7 mouse cellular contexts compared by ENCODE assay signal in the genomic region with DNA sequence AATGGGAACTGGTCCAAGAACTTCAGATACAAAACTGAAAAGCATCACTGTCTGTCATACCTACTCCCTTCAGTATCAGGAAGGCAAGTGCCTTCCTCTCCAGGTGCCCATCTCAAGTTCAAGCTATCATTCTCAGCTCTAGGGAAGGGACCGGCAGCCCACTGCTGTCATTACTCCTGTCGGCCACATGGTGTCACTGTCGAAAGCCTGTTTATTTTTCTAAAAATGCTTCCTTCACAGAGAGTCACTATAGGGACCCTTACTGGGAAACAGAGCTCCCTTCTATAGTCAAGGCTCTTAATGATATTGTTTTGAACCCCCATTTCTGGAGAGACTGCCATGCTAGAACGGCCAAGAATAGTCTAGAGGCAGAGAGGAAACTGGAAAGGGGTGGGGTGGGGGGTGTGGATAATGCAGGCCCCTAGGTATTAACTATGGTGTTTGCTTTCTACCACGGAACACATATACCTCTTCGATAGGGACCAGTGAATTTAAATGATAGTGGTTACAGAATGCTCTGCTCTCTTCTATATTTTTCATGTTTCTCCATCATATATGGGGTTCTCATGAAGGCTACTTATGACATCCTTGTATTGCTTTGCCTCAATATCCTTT. TPM values are rescaled to one million over a fixed set of nuclear protein-coding genes. Genes with fewer than 3 reads are reported as not detected.
A peak's percentile ranks its signal among the peaks of the same experiment; 100 is the strongest.
DNase-seq lines count a peak whose midpoint lies in the region; ATAC-seq and TF ChIP-seq lines count a peak whose summit lies in the region.

No protein-coding gene starts in this region.

- H3K36me3 ChIP-seq in CH12.LX (replicated peaks in 1 of 2; ENCODE audit: control insufficient read depth in 1 of 2, insufficient read depth in 1 of 2, low read length in 1 of 2), result no peaks in the 10 kb centered on the region
- no peaks in the 10 kb centered on the region for H3K36me3 ChIP-seq in stomach, embryonic 14.5 days (ENCODE audit: control insufficient read depth, insufficient read depth, low read length)

- no peak overlapping the region for H3K4me3 ChIP-seq in CH12.LX (replicated peaks in 1 of 3; ENCODE audit: low read depth in 2 of 3, low read length in 2 of 3, poor library complexity in 1 of 3)
- H3K4me3 ChIP-seq in stomach, embryonic 14.5 days (ENCODE audit: low read depth, low read length), result no peak overlapping the region

- no peak overlapping the region for H3K27ac ChIP-seq in CH12.LX (ENCODE audit: insufficient read depth, low read depth)
- no peak overlapping the region for H3K27ac ChIP-seq in stomach, embryonic 14.5 days (ENCODE audit: low read length)

- H3K9me3 ChIP-seq in CH12.LX (replicated peaks; ENCODE audit: low read length), result no peaks in the 10 kb centered on the region
- H3K9me3 ChIP-seq in stomach, embryonic 14.5 days (ENCODE audit: control insufficient read depth, low read depth, low read length), result no peaks in the 10 kb centered on the region

- TF ChIP-seq EP300 in CH12.LX (IDR thresholded peaks at IDR 0.05; ENCODE audit: low read length), result no peak

- no peaks in the 10 kb centered on the region for H3K79me2 ChIP-seq in CH12.LX (replicated peaks; ENCODE audit: control insufficient read depth, extremely low read depth, insufficient read depth, poor library complexity, severe bottlenecking)

- peak; percentile 80; the same call in 1 of the 2 replicates for ATAC-seq in megakaryocyte-erythroid progenitor cell, adult 5-6 weeks (replicated peaks; ENCODE audit: low FRiP score, low TSS enrichment, poor library complexity, severe bottlenecking)
- peak; percentile 58; the same call in 1 of the 2 replicates for ATAC-seq in stomach, embryonic 14.5 days (ENCODE audit: insufficient number of reproducible peaks, insufficient read depth, low FRiP score, low read depth)

- no peaks in the 10 kb centered on the region for H3K27me3 ChIP-seq in CH12.LX (replicated peaks)
- no peaks in the 10 kb centered on the region for H3K27me3 ChIP-seq in stomach, embryonic 14.5 days (ENCODE audit: control insufficient read depth, insufficient read depth, low read length)

- no peak for TF ChIP-seq POLR2A in CH12.LX (IDR thresholded peaks at IDR 0.05; ENCODE audit: low read depth, low read length)

- DNase-seq in CH12.LX (ENCODE audit: extremely low read depth), result peak; percentile 51
- DNase-seq in MEL-GATA-1-ER (ENCODE audit: extremely low read depth, low read depth), result peak; percentile 12
- peak; percentile 67 for DNase-seq in embryo, embryonic 11 days
- peak; percentile 63 for DNase-seq in heart, postnatal 4 days
- peak; percentile 26 to 63 for DNase-seq in layer of hippocampus, postnatal 25 days (ENCODE audit: extremely low spot score in 1 of 2, low spot score in 1 of 2)

- H3K4me1 ChIP-seq in CH12.LX (ENCODE audit: control insufficient read depth in 1 of 2, insufficient read depth in 2 of 2), result no peaks in the 10 kb centered on the region
- no peaks in the 10 kb centered on the region for H3K4me1 ChIP-seq in stomach, embryonic 14.5 days (ENCODE audit: control insufficient read depth, insufficient read depth, low read length)

- peak; percentile 74 for TF ChIP-seq RAD21 in CH12.LX (IDR thresholded peaks at IDR 0.05; ENCODE audit: low read depth, low read length)

- no peak overlapping the region for H3K9ac ChIP-seq in CH12.LX (ENCODE audit: insufficient read depth, low read depth)
- H3K9ac ChIP-seq in stomach, embryonic 14.5 days (replicated peaks; ENCODE audit: low read depth, low read length), result no peak overlapping the region

- WGBS in stomach, embryonic 14.5 days, result 38% methylated on average over 6 of the region's 6 CpGs

- TF ChIP-seq CTCF in CH12.LX (conservative IDR thresholded peaks at IDR 0.05 in 1 of 2, IDR thresholded peaks at IDR 0.05 in 1 of 2; ENCODE audit: low read depth in 2 of 2, low read length in 2 of 2), result peak; percentile 78 to 83

- dilution Hi-C loops in CH12.LX (cut with MboI; ENCODE audit: extremely low pct_ligation_motif_present, extremely low pct_unique_long_range_greater_than_20kb, low sequenced_read_pairs), result no loop called here

- in situ Hi-C loops in CH12.LX (cut with MboI; ENCODE audit: low pct_ligation_motif_present, low pct_unique_long_range_greater_than_20kb, low sequenced_read_pairs), result loop anchor here (10.0 to 25.0 kb wide), 2 partner anchors 167 to 345 kb away; no protein-coding TSS in a partner anchor

- no peak overlapping the region for H3K4me2 ChIP-seq in CH12.LX (ENCODE audit: insufficient read depth, low read depth, poor library complexity, severe bottlenecking)
- H3K4me2 ChIP-seq in stomach, embryonic 14.5 days (replicated peaks; ENCODE audit: low read depth, low read length), result no peak overlapping the region

TF ChIP-seq in CH12.LX, 34 proteins besides CTCF, POLR2A, EP300 and RAD21:
- no peak for TF ChIP-seq MEF2A (IDR thresholded peaks at IDR 0.05; ENCODE audit: borderline replicate concordance, low read depth, low read length)
- no peak for TF ChIP-seq ELF1 (IDR thresholded peaks at IDR 0.05; ENCODE audit: low read depth, low read length)
- no peak for TF ChIP-seq TBP (conservative IDR thresholded peaks at IDR 0.05; ENCODE audit: low read depth, low read length)
- TF ChIP-seq SIN3A (IDR thresholded peaks at IDR 0.05; ENCODE audit: low read length), result no peak
- TF ChIP-seq GABPA (IDR thresholded peaks at IDR 0.05; ENCODE audit: insufficient replicate concordance, low read depth, low read length), result no peak
- no peak for TF ChIP-seq PAX5 (IDR thresholded peaks at IDR 0.05; ENCODE audit: low read length)
- peak; percentile 82 for TF ChIP-seq SMC3 (IDR thresholded peaks at IDR 0.05; ENCODE audit: low read depth, low read length)

RNA-seq across cellular contexts. Expression of a gene that starts 34.1 kb away (rescaled TPM):
- total RNA-seq in CH12.LX (2012; rRNA removed) (not detected in 2 replicates), CH12.LX (2014; rRNA removed) (not detected in 2 replicates)
- polyA plus RNA-seq in CH12.LX (2012; ENCODE audit: insufficient read length, low read depth), result not detected in 2 replicates
- 100 to 1,000 TPM; 120 to 123 TPM for total RNA-seq in heart, postnatal 4 days (2021)
- 10 to 100 TPM; 11.0 to 12.9 TPM for total RNA-seq in layer of hippocampus, postnatal 25 days (2021)
- total RNA-seq in megakaryocyte-erythroid progenitor cell, adult 5-6 weeks (2014; fragmentation: Nextera tagmentation), result not detected in 2 replicates
- total RNA-seq in megakaryocyte-erythroid progenitor cell, adult 5-6 weeks (2017), result not detected in 2 replicates
- 46.2 and 55.1 TPM in 2 replicates for polyA plus RNA-seq in stomach, embryonic 14.5 days (2014; fragmentation: Nextera tagmentation; extraction: Ambion mirVana)

Comparison
In these comparisons a context has a peak if more than half of its experiments do, and no peak if none do; other contexts are left out.
1. DNase-seq: peak in every context shown above with its lines; median percentile 67 in embryo, embryonic 11 days; 63 in heart, postnatal 4 days; 51 in CH12.LX; 44 in layer of hippocampus, postnatal 25 days; 12 in MEL-GATA-1-ER.
2. RNA of a gene that starts 34.1 kb away (total RNA-seq): 120 to 123 TPM in heart, postnatal 4 days and 11.0 to 12.9 TPM in layer of hippocampus, postnatal 25 days; not detected in CH12.LX and not detected in megakaryocyte-erythroid progenitor cell, adult 5-6 weeks; every median in the first group is over 10 times any median in the second.